Mouse (Mus musculus) liver, embryonic 14.5 days (tissue): Measurements from ENCODE around the gene Emc3.
A peak's percentile ranks its signal among the peaks of the same experiment; 100 is the strongest.

Experiments used
- CTCF ChIP-seq: IDR thresholded peaks from 2 replicates; pipeline ENCODE4 v1.5.1; 2016; ENCODE audit warnings: antibody characterized with exemption, low read depth, control low read depth
- EP300 ChIP-seq: IDR thresholded peaks from 2 replicates; pipeline ENCODE4 v1.6.1; 2016; ENCODE audit warnings: antibody characterized with exemption, low read depth

GRCm38 (mm10) chr6:113530932-113531839 lies at the start of gene Emc3, which contains the start of gene Fancd2:
- TF ChIP-seq CTCF (peak; percentile 27; the same call in 1 of the 2 replicates), EP300 (no peak)
